Mouse (Mus musculus) CD4-positive, CD25-positive, alpha-beta regulatory T cell, adult 4 months (primary cell): ENCODE data around the gene Klhl29. TPM values are rescaled to one million over a fixed set of nuclear protein-coding genes. Genes with fewer than 3 reads are reported as not detected.

ENCODE experiments used
- ATAC-seq: one replicate; pipeline ENCODE4 v1.8.0; 2017
- polyA plus RNA-seq, 2 experiments: library from polyadenylated mRNA; unstranded; fragments of 100-300 nt; shearing (Covaris generic); gene quantifications; one replicate each; pipeline ENCODE4 v1.2.1; 2017

Klhl29 gene
- polyA plus RNA-seq, 2 experiments from 2014 or later: 0.22 to 0.32 TPM

DNA sequence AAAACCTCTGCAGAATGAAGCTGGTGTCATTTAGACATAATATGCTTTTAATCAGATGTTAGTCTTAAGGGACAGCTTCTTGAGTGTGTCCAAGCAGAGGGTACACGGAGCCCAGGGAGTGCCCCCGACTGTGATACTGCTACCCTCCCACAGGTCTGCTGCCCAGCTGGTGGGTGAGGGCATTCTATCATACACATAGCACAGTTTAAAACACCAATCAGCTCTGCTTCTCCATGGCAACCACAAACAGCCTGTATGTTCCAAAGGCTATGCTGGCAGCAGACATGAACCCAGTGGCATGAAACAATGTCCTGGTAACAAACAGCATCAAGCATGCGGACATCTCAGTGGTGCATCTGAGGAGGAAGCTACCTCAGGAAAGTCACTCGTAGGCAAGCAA lies 192.9 kb downstream of the Klhl29 start:
- ATAC-seq: no peak

- no peak for ATAC-seq
Measured at GRCm38 (mm10) chr12:5182165-5182564, 193.3 kb downstream of the Klhl29 start.

- no peak for ATAC-seq
Measured at GRCm38 (mm10) chr12:5176716-5177341, 198.7 kb downstream of the Klhl29 start.

- ATAC-seq: no peak
Measured at GRCm38 (mm10) chr12:5166141-5166540, 209.3 kb downstream of the Klhl29 start.

DNA sequence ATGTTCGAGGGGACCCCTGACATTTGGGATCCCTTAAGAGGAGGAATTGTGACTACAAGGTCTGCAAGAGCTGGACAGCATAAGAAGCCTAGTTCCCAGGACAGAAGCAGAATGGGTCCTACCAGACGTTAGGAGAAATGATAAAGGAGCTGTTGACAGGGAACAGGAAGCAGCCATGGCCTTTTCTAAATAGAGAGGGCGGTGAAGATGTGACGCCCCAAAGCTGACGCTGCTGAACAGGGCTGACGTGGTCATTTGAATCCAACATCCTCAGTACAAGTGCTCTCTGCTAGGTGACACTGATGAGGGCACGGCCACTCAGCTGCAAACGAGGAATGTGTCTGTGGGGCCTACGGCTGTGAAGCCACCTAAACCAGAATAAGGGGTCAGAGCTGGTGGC lies 210.1 kb downstream of the Klhl29 start:
- ATAC-seq: no peak

DNA sequence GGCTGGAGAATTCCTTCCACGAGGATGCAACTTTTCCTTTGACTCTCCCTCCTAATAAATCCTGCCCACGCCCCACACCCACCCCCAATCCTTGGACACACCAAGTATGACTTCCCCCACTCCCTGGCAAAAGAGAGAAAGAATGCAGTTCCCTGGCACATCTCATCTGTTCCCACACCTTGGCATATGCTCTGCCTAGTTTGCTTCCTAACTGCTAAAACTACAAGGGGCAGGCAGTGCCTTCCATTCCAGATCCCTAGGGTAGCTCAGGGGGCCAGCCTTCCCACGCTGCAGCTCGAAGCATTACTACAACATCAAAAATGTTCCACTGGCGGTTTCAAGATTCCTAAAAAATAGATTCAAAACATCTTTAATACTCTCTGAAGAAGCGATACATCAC lies 212.8 kb downstream of the Klhl29 start:
- no peak for ATAC-seq

DNA sequence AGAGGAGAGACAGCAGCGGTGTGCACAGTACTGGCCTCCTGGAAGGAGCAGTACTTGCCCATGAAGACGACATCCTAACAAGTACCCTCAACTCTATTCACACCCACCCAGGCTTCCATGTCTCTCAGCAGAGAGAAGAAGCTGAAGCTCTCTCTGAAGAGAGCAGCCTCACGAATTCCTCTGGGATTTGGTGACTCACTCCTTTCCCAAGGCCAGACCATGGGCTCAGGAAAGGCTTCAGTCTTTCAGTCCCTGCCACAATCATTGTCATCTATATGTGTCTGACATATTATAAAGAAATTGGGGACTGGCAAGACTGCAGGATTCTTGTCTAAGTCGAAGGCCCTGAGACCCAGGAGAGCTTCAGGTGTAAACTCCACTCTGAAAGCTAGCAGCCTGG lies 213.9 kb downstream of the Klhl29 start:
- no peak for ATAC-seq

- no peak for ATAC-seq
Measured at GRCm38 (mm10) chr12:5157931-5158481, 217.5 kb downstream of the Klhl29 start.

- ATAC-seq: no peak
Measured at GRCm38 (mm10) chr12:5157021-5157681, 218.3 kb downstream of the Klhl29 start.

DNA sequence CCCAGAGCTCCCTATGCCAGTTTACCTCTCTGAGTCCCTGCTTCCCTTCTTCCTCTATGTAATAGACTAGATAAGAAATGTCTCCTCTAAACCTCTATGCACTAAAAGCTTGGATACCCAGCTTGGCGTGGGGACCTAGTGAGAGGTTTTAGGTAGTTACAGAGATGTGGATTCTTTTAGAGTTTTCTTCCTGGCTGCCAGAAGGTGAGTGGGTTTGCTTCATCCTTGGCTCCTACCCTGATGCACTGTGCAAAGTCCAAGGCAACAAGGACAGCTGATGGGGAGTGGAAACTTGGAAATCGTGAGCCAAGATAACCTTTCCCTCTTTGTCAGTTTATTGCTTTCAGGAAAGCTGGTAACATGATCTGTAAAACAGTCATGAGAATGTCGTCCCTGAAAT lies 220.3 kb downstream of the Klhl29 start:
- ATAC-seq: no peak

GRCm38 (mm10) chr12:5151859-5152258 lies 223.6 kb downstream of the Klhl29 start:
- no peak for ATAC-seq

DNA sequence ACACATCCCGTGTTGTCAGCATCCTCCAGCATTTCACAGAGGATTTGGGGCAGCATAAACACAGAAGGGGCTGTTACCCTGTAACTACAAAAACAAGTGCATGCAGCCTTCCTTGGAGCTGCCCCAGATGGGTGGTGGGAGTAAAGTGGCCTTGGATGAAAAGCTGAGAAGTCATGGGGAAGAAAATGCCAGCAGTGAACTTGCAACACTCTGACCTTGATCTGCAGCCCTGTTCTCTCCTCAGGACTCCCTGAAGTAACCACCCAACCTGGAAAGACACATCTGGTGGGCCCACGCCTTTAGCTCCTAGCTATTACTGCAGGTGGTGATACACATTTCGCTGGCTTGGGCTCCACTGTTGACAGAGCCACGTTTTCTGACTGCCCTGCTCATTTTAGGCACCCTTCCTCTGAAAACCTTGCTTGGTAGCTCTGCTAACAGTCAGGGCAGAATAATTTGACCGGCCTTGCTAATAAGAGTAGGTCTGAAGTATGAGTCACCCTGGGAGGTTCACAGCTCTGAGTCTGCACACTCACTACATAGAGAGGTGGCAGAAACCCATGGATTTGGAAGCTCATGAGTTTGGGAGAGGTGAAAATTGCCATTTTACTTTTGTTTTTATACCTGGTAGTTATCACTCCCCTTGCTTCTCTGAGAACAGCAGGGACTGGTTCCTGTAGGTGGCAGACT lies 228.0 kb downstream of the Klhl29 start:
- no peak for ATAC-seq

DNA sequence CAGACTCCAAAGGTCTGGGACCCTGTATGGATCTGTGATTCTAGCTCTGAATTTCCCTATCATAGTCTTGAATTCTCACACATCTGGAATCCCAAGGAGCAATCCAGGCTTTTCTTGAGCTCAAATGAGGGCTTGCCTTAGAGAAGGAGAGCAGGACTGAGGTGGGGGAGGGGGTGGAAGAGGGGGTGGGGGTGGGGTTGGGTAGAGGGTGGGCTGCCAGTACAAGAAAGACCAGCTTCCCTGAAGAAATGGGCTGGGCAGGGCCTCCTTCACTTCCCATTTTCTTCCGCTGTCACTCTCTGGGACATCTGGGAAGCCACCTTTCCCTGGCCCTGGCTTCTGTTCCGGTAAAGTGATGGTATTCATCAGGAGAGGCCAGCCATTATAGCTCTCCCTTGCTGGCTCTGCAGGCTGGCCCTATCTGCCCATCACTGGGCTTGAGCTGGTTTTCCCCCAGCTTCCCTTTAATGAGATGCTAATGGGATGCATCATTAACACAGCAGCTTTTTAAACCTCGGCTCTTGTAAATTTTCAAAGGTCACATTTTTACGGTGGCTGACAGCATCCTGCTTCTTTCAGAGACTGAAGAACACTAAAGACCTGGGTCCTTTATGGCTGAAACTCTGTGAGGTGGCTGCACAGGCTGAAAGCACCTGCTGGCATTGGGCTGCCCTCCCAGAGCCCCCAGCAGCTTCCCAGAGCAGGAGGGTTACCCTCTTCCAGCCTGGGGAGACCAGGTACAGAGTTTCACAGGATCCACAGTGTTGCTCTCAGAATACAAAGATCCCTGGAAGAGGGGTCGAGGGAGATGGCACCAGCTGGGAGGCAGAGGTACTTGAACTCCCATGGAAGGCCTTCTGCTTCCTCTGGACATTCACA lies 231.3 kb downstream of the Klhl29 start:
- ATAC-seq: no peak

DNA sequence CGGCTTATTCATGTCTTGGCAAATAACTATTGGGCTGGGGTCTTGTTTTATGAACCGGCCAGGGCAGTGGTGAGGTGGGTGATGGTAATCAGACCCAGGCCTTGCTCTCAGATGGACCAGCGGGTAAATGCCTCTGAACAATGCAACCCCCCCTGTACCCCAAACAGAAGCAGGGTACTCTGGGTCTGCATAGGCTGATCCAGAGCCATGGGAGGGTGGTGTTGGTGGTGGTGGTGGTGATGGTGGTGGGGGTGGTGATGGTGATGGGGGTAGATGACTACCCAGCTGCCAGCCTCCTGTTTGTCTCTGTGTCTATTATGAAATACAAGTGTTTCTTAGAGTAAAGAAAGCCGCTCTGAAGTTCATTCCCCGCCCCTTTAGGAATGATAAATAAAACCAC lies 232.3 kb downstream of the Klhl29 start:
- no peak for ATAC-seq

GRCm38 (mm10) chr12:5142776-5143175 lies 232.7 kb downstream of the Klhl29 start:
- ATAC-seq: no peak

DNA sequence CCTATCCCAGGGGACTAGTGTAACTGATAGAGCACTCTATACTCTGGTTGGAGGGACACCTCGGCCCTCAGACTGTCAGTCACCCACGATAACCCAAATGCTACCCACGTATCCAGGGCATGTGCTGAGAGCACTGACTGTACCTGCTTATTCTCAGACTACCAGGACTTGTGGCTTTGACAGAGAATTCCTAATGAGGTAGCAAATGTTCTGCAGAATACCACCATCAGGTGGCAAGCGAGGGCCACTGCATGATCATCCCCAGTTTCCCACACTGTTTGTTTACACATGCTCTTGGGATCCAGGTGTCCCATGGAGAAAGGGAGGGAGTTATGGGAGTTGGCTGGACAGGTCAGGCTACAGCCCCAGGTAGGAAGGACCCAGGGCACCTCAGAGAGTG lies 234.4 kb downstream of the Klhl29 start:
- ATAC-seq: no peak

GRCm38 (mm10) chr12:5139302-5139701 lies 236.2 kb downstream of the Klhl29 start:
- no peak for ATAC-seq

- ATAC-seq: no peak
Measured at GRCm38 (mm10) chr12:5136300-5136699, 239.2 kb downstream of the Klhl29 start.

- ATAC-seq: no peak
Measured at GRCm38 (mm10) chr12:5129190-5129589, 246.3 kb downstream of the Klhl29 start.

DNA sequence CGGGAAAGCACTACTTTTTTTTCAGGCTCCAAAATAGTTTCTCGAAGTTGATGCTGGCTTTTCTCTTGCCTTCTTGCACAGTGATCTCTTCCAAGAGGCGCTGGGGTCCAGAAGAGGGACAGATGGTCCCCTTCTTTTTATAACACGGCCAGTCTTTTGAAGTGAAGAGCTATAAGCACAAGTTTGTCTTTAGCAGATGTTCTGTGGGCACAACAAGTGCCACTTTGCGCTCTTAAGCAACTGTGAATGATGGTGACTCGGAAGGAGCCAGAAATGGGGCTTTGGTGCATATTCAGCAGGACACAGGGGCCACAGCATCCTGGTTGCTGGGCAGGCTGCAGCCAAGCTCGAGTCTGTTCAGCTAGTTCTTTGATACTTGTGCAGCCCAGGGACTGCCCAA lies 249.6 kb downstream of the Klhl29 start:
- ATAC-seq: no peak

- no peak for ATAC-seq
Measured at GRCm38 (mm10) chr12:5122972-5123371, 252.5 kb downstream of the Klhl29 start.

GRCm38 (mm10) chr12:5120249-5120648 lies 255.2 kb downstream of the Klhl29 start:
- ATAC-seq: no peak

GRCm38 (mm10) chr12:5119726-5120125 lies 255.8 kb downstream of the Klhl29 start:
- peak; percentile 77 for ATAC-seq
